Mouse (Mus musculus) NIH3T3 (cell line): Measurements from ENCODE around the gene Galnt6.
A peak's percentile ranks its signal among the peaks of the same experiment; 100 is the strongest.

ENCODE experiments used
- DNase-seq: peaks from one replicate; pipeline ENCODE4 v3.0.0-alpha.2; 2012; ENCODE audit warnings: low read depth

Gene Galnt6

DNA sequence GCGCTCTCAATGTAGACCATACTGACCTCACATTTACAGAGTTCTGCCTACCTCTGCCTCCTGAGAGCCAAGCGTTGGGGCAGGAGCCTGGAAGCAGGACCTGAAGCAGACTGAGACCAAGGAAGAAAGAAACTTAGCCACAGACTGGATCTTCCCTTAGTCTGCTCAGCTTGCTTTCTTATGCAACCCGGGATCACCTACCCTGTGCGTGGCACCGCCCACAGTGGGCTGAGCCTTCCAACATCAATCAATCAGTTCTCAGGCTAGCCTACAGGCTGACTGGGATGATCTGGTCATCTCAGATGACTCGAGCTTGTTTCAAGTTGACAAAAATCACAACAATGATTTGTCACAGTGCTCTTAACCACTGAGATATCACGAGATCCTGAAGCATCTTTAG is 24.9 kb upstream of the Galnt6 start:
- peak; percentile 56 for DNase-seq

DNA sequence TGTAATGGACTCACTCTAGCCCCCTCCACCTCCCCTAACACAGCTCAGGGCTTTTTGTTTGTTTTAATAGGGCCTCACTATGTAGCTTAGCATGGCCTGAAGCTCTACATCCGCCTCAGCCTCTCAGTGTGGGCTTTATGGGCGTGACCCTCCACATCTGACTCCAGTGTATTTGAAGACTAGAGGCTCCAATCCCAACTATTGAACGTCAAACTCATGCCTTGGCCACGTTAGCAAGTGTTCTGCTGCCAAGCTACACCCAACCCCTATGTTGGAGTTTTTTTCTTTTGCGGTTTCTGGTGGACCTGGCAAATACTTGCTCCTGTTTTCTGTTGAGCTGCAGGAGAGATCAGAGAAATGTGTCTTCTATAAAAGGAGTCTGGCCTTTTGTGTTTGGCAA is 23.9 kb upstream of the Galnt6 start:
- DNase-seq: no peak

DNA sequence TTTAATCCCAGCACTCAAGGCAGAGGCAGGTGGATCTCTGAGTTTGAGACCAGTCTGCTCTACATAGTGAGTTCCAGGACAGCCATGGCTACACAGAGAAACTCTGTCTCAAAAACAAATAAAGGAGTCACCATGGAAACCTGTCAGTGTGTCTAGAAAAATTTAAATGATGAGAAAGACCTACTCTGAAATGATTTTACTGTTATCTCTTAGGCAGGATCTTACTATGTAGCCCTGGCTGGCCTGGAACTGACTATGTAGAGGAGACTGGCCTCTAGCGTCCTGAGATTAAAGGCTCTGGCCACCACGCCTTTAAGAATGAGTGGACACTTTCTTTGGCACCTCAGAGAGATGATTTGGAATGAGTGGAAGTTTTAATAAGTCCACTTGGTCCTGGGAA is 23.3 kb upstream of the Galnt6 start:
- no peak for DNase-seq

DNA sequence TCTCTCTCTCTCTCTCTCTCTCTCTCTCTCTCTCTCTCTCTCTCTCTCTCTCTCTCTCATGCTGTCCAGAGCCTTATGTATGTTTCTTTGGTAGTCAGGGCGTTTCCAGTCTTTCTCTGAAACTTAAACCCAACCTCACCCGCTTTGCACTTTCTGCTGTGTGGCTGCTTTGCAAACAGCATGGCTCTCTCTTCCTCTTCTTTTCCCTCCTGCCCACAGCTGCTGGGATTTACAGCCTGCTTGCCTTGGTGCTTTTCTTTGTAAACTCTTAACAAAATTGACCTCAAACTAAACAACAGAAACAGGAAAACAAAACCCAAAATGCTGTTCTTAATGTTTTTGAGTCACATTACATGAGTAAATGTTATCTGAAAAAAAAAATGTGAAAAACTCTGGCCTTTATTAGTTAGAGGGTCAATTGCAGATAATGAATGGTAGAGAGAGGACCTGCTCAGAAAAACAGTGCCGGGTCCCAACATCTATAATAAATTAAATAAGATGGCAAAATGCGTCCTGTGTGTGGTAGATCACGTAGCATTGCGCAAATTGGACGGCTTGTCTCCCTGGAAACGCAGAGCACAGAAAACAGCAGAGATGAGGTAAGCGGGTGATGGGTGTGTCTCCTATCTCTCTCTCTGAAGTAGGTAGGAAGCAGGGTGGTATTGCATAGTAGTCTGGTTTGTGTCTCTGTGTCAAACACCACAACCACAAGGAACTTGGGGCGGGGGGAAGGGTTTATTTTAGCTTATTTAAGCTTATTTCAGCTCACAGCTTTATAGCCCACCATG is 20.8 kb upstream of the Galnt6 start:
- no peak for DNase-seq

DNA sequence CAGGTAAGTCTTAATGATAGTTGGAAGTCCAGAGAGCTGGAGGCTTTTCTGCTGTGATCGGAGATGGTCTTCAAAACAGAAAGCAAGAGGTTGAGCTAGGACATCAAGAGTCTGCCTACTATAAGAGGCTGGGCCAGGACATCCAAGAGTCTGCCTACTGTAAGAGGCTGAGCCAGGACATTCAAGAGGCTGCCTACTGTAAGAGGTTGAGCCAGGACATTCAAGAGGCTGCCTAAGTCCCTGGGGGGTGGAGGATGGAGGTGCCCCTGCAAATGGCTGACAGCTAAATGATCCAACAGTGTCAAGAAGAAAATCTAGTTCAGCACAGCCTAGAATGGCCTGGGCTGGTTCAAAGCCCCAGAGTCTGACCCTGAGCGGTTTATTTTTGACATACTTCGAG is 19.4 kb upstream of the Galnt6 start:
- no peak for DNase-seq

DNA sequence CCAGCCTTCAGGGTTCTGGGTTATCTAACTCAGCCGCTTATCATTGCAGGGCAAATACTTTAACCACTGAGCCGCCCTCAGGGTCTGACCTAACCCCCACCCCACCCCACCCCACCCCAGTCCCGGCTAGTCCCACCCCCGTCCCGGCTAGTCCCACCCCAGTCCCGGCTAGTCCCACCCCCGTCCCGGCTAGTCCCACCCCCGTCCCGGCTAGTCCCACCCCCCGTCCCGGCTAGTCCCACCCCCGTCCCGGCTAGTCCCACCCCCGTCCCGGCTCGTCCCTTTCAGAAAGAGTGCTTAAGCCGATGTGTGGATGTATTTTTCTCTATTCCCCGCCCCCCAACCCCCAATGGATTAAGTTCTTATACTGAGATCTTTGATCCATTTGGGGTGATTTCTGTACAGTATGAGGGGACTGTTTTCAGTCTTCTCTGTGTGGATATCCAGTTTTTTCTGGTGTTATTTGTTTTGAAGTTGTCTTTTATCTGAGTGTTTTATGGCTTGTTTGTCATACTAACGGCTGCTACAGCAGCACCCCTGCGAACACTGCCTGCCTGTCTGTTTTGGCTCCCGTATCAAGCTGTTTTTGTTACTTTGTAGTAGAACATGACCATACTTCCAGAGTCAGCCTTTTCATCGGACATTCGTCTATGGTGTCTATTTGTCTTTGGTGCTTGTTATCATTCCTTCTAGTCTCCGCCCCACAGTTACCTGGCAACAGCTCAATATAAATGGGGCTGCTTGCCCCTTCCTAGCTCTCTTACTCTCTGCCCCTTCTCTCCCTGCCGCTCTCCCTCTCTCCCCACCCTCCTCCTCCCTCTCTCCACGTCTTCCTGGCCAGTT is 18.2 kb upstream of the Galnt6 start:
- DNase-seq: peak; percentile 55

DNA sequence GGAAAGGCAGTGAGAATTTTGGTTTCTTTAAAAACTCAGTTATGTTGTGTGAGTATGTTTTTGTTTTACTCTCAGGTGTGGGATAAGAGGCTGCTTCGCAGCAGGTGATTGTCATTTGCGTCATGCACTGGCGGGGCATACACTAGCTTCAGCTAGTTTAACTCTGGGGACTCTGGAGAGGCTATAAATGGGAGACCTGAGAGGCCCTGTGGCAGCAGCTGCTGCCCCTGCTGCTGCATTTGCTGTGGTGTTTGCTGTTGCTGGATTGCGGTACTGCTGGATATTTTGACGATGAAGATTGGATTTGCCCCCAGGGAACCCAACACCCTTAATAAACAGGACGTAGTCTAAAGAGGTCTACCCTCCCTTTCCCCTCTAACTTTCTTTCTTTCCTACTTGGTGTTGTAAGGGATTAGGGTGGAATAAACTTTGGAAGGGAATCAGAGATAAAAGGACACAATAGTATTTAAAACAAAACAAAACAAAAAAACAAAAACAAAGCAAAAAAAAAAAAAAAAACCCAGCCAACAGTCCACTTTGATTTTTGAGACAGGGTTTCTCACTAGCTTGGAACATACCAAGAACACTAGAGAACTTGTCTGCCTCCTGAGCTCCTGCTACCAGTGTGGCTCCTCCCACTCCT is 17.4 kb upstream of the Galnt6 start:
- no peak for DNase-seq

DNA sequence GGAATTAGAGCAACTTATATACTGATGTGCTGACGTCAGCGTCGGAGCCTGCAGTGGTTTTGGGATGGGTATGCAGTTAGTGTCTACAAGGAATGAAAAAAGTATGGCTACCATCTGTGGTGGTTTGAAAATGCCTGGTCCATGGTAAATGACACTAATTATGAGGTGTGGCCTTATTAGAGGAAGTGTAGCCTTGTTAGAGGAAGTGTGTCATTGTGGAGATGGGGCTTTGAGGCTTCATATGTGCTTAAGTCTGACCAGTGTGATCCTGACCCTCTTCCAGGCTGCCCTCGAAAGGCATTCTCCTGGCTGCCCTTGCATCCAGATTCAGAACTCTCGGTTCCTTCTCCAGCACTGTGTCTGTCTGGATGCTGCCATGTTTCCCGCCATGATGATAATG is 14.1 kb upstream of the Galnt6 start:
- no peak for DNase-seq

DNA sequence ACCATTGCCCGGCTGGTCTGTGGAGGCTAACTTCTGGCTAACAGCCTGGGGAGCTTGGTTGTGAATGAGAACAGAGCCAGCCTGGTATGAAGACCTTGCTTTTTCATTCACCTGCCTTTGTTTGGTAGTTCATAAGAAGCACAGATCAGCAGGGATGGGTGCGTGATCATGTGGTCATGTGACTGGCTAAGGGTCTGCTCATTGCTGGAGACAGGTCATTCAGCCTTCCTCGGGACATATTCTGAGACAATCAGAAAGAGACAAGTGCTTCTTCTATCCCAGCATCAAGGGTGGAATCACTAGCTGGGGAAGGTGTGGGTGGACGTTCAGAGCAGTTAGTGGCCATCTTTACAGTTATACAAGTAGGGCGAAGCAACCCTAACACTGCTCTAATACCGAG is 10.3 kb upstream of the Galnt6 start:
- DNase-seq: no peak

DNA sequence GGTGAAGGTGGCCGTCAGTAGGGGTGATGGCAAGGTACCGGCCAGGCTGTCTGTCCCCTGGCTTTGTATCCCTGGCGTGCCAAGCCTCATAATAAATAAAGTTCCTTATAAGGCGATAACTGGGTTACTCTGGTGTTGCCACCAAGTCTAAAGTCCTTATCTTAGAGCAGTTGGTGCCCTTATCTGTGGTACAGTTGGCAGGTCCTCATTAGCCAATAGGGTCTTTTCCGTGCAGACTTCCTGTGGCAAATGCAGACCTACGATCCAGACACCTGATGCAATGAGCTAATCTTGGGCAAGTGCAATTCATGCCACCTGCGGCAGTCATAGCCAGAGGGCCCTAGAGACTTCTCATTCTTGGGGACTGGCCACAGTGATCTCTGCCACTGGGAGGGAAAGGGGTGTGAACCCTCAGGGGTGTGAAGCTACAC is 9.2 kb upstream of the Galnt6 start:
- DNase-seq: no peak

DNA sequence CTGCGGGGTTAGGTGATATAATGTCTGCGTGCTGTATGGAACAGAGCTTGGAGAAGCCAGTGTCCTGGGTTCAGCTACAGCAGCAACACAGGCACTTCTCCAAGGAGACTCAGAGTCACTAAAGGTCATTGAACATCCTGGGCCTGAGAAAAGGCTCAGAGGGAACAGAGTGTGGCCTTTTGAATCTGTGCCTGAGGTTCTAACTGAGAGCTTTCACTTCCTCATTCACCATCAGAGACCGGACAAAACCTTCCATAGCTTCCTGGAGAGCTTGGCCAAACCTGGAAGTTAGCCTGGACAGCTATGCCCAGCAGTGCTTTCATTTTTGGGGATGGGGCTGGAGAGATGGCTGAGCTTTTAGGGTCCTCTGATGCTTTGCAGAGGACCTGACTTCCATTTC is 8.5 kb upstream of the Galnt6 start:
- DNase-seq: no peak

DNA sequence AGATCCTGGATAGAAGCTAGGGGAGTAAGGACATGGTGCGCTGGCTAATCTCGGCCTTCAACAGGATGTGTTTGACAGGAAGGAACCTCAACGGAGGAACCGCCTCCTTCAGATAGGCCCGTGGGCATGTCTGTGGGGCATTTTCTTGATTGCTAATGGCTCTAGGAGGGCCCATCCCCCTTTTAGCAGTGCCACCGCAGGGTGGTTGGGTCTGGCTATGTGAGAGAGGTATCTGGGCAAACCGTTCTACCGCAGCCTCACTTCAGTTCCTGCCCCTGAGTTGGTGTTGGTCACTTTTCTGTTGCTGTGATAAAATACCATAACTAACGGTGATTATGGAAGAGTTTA is 6.8 kb upstream of the Galnt6 start:
- DNase-seq: no peak

DNA sequence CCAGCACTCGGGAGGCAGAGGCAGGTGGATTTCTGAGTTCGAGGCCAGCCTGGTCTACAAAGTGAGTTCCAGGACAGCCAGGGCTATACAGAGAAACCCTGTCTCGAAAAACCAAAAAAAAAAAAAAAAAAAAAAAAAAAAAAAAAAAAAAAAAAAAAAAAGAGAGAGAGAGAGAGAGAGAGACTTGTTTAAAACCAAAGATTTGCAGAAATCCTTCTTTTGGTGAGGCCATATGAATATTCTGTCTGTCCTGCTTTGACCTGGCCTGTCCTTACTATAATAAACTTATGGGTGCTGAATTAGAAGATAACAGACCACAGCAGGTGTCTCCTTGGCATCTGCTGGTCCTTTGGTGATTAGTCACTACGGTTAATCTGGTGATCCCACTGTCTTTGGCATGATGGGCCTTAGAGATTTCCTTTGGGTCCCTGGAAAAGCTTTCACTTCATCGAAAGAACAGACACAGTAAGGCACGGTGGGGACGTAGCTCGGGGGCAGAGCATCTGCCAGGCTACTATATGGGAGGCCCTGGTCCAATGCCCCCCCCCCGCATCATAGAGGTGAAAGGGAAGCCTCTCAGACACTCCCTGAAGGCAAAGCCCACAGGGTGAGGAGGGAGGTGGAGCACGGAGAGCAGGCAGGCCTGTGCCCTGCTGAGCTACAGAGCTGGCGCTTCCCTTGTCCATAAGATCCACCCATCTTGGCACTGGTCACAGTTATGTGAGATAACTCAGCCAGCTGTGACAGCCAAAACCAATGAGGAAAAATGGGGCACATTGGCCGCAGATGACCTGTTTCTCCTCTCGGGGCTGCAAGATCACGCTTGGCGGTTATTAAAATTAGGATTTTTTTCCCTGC is 6.1 kb upstream of the Galnt6 start:
- DNase-seq: no peak

DNA sequence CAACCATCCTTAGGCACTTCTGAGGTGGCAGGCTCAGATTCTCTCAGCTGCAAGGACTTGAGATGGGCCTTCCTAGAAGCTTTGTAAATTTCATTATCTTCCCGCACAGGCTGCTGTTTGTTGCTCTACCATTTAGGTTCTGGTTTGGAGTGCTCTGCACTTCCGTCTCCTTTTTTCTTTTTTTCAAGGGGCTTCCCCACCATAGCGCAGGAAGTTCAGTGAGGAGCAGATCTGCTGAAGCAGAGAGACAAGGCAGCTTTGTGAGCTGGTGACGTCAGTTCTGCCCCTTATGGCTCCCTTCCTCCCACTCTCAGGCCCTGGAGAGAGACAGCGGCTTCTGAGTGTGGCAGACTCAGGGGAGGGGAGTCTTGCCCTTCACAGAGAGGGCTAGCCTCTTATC is 3.4 kb upstream of the Galnt6 start:
- DNase-seq: no peak

DNA sequence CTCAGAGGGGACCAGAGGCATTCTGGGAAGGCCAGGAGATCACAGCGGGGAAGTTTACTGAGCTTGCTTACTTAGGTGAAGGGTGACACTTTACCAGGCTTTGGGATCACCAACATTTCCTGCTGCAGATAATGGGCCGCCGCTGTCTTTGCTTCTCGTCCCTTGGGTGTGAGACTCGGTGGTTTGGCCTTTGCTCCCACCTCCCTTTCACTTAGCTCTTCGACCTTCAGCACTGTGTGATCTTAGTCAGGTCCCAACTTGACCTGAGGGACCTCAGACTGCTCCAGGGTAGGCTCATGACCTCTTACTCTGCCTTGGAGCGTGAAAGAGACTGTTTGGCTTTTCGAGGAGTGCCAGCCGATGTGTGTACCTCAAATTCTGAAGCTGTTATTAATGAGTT is 1.9 kb upstream of the Galnt6 start:
- no peak for DNase-seq

DNA sequence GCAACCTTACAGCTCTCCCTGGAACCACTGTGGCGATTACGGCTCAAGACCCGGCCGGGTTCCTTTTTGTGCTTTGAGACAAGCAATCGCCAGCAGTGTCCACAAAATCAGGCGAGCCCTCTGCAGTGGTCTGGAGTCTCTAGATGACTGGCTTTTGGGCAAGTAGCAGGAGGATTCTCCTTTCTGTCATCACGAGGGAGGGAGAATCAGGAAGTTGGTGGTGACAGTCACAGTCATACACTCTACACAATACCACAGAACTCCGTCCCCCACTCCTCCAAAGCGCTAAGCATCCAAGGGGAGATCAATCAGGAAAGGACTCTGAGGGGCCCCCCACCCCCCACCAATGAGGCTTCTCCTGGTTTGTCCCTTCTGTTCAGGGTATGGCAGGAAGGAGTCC is 590 bp downstream of the Galnt6 start:
- DNase-seq: no peak

DNA sequence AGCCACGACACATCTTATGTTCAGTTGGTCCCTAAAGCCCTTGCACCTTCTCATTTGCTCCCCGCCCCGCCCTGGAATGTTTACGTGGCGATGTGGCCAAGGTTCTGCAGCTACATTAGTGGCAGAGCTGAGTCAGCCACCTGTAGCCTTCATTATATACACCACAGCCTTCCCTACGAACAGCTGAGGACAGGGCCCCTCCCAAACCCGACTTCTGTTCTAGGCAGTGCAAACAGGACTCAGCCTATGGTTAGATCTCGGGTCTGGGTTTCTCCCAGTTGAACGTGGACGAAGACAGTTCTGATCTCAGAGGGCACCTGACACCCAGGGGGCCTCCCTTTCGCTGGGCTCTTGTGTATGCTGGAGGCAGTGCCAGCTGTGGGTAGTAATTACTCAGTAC is 1.3 kb downstream of the Galnt6 start:
- DNase-seq: no peak

DNA sequence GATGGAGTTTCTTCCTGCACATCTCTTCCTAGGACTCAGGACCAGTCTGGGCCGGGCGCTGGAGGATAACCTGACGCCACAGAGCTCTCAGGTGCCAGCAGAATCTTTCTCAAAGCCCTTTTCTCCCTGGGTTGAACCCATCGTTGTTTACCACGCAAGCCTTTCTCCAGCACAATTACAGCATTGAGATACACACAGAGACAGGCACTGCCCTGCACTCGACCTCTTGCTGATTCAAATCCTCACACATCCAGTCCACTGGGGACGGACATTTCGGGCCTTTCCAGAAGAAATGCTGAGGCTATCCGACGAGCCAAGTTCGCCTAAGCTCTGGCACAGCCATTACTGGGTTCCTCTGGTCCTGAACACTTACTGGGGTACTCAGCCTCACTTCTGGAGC is 2.5 kb downstream of the Galnt6 start:
- no peak for DNase-seq

DNA sequence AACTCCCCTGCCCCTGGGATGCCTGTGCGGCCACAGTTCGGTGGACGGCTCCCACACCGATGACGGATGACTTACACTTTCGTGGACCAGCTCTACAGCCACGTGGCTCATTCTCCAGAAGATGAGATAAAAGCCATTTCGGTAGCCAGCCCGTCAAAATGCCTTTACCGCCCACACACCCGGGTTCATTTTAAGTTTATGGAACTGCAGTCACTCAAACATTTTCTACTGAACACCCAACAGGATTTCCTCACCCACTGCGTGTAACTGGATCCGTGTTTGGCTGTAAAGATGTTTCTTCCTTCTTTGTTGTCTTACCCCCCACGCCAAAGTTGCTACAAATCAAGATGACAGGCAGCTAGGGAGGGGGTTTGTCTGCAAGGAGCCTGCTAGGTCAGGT is 5.7 kb downstream of the Galnt6 start:
- no peak for DNase-seq

DNA sequence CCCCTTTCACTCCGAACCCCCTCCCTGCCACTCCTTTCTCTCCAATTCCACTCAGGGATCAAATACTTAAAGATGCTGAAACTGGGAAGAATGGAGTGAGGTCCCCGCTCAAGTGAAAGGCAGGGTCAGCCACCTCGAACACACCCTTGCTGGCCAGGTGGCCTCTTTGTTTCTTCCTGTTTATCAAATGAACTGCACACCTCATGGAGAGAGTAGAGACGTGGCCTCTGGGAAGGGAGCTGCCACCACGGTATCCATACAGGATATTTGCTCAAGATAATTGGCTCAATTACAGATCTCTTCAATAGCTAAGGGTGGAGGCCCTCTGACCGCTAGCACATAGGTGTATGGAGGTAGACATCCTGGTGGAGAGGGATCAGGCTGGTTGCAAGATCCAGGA is 6.6 kb downstream of the Galnt6 start:
- no peak for DNase-seq

DNA sequence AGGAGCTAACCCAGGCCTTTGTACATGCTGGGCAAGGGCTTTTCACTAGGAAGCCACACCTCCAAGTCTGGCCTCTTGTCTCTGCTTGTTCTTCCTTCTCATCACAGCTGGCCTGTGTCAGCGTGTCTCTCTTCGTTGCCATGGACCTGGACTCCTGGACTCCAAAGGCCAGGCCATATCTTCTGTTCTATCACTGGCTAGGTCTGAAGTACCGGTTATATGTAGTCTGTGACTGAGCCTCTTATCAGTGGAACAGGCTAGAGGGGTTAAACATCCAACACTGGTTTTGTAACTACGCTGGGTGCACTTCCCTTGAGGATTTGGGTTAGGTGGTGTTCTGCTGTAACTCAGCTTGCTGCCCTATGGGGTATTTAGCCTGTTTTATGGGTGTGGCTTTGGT is 7.2 kb downstream of the Galnt6 start:
- DNase-seq: no peak

DNA sequence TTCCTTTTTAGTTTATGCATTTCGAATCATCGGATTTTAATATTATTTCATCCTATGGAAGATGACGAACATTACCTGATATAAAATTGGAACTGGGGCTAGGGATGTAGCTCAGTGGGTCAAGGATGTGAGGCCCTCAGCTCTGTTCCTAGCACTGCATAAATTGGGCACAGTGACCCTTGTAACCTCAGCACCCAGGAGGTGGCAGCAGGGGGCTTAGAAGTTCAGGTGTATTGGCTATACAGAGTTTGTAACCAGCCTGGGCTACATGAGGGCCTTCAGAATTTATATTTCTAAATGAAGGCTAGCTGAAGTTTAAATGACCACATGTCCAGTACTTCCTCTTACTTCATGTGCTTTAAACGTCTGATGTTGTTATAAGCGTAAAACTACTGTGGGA is 7.7 kb downstream of the Galnt6 start:
- DNase-seq: no peak
